Mouse (Mus musculus) MN1 (cell line): ENCODE measurements at regions not wholly inside any gene's neighbourhood (a gene's known extent, or its start where the extent isn't known, plus 50 kb on each side); places are given as distances from the start of the nearest gene placed in this dataset.

ENCODE experiments used
- DNase-seq: peaks from one replicate; pipeline ENCODE4 v3.0.0-alpha.2; 2016; ENCODE audit warnings: low spot score

DNA sequence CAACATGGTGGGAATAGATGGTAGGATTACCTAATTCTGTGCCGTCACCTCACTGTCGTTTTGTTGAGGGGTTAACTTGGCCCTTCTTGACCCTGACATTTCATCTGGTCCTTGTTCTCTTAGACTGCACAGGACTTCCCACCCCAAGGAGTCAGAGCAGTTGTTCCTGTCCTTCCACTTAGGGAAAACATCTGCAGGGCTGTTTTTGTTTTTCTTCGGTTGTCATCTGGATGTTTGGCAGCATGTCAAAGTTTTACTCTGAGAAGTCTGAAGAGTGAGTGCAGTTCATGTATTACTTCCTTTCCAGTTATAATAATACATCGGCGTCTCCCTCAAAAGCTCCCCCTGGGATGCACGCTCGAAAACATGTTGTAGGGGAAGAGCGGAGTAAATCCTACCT, 376.8 kb downstream of the Rnd3 start:
- DNase-seq = no peak

DNA sequence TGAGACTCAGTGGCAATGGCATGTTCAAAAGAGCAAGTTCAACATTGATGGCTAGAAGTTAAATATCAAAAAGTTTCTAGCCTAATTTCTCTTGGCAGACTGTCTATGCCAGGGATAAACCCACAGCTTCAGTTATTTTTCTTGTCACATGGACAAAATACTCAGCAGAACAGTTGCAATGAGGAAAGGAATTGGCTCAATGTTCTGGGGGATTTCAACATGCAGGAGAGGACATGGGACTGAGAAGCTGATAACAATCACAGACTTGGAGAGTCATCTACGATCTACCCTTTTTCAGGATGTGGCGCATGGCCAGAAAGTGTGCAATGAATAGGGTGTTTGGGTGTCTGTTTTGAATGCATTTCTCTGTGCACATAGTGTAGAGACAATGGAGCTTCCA, 389.9 kb downstream of the Rnd3 start:
- no peak for DNase-seq

DNA sequence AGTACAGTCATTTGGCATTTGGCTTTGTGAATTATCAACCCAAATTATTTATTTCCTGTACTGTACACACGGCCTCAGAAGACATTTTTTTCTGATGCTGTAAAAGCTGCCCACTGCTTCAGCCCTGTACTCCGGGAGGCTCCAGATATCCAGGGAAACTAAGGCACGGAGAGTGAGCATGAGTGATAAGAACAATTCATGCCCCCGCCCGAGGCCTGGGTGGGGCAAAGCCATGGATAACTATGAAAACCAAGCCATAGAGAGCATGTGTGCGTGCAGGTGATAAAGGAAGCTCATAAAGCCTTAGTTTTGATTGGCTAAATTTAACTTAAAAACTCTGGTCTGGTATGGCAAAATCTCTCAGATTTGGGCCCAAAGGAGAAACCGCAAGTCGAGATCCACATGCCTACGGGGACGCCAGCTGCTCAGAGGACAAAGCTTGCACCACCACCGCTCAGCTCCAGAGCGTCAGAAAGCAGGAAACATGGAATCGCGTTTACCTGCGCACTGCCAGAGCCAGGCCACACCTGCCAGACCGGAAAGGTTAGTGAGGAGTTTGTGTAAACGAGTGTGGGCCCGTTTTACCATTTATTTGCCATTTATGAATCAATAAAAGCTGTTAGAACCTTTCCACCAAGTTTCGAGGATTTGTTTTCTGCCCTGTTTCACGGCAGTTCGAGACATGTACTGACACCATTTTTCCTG, 390.9 kb downstream of the Rnd3 start:
- no peak for DNase-seq

DNA sequence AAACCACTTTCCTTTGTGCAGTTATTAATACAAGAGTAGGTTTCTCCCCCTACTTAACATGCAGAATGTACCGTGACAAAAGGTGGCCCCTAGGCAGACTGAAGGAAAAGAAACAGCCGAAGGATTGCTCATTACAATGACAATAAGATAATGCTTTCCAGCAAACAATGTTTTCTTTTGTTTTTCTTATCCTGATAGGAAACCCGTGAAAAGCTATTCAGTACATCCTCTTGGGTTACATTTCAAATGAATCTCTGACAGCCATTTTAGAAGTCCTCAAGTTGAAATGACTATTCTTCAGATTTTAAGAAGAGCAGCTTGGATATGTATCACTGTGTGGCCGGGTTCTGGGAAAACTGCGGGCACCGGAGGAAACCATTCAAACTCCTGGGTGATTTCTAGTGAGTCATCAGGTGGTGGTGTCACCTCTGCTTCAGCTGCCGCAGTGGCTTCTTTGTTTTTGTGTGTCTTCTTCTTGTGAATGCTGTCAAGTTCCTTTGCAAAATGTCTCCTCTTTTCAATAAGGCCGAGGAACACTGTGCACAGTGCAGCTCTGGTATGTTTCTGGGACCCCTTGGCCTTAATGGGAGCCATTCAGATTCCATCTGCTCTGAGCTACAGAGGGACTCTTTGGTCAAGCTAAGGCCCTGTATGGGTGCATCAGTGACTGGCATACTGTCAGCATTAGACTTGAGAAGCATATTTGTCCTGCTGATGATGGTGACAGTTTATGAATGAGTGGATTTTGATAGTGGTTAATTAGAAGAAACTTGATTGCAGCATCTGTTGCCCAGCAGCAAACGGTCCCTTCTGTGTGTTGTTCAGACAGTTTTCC, 393.1 kb downstream of the Rnd3 start:
- no peak for DNase-seq

DNA sequence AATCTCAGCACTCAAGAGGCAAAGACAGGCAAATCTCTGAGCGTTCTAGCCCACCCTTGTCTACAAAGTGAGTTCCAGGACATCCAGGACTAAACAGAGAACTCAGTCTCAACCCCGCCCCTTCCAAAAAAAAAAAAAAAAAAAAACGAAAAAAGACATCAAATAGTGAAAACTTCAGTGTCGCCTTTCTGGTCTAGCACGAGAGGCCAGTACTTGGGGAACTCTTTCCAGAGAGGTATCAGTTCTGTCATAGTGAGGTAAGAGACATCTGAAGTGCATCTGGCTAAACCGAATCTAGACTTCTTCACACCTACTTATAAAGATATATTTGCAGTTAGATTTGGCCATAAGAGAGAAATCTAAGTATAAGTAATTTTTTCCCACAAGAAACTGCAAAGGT, 393.8 kb downstream of the Rnd3 start:
- no peak for DNase-seq

DNA sequence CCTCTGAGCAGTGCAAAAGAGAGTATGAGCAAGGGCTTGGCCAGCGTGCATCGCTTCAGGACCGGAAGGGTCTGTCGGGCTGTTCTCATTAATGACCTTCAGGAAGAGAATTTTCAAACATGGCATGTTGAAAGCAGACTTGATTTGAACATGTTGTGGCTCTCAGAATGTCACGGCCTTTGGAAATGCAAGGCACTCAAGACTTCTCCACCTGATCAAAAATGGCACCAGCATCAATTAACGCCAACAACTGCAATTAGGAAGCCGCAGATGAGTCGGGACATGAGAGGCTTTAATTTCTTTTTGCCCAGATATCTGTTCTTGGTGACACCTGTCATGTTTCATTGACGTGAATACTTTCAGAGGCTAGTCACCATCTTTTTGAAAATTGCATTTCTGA, 396.5 kb downstream of the Rnd3 start:
- DNase-seq = no peak

DNA sequence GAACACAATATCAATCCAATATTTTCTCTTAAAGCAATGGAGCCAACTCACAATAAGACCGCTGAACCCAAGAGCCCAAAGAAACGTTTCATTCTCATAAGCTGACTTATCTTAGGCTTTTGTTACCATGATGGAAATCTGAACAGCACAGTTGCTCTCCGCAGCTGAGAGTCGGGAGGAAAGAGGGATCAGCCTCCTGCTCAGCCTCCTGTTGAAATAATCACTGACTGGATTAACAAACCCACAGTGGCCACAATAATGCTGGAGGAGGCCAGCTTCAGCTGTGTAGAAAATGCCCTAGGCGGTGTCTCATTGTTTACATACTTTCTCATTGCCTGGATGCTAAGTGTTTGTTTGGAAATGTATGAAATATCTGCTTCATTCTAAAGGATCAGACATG, 398.1 kb downstream of the Rnd3 start:
- DNase-seq = no peak

DNA sequence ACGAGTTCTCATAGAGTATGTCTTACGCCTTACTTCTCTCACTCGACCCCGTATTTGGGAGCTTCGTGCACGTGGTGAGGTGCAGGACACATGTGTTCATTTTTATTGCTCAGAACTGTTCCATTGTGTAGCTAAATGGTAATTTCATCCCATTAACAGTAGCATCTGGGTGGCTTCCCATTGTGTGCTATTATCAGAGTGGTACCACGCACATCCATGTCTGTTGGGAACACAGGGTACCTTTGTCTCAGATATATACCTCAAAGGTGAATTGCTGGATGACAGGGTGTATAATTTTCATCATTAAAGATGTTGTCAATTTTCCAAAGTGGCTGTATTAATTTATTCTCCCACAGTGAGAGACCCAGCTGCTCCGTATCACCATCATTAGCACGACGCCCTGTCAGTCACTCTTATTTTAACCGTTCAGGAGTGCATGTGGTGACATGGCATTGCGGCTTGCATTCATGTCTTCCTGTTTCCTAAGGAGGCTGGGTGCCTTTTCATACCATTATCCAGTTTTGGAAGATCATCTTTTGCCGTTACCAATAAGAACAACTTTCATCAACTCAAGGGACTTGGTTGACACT, 404.2 kb downstream of the Rnd3 start:
- no peak for DNase-seq

DNA sequence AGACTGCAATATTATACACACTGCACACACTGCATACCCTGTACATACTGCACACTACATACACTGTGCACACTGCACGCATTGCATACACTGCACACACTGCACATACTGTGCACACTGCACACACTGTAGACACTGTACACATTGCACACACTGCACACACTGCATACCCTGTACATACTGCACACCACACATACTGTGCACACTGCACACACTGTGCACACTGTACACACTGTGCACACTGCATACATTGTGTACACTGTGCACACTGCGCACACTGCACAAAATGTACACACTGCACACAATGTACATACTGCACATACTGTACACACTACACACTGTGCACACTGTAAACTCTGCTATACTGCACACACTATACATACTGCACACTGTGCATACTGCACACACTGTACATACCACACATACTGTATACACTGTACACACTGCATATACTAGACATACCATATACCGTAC, 405.1 kb downstream of the Rnd3 start:
- no peak for DNase-seq

DNA sequence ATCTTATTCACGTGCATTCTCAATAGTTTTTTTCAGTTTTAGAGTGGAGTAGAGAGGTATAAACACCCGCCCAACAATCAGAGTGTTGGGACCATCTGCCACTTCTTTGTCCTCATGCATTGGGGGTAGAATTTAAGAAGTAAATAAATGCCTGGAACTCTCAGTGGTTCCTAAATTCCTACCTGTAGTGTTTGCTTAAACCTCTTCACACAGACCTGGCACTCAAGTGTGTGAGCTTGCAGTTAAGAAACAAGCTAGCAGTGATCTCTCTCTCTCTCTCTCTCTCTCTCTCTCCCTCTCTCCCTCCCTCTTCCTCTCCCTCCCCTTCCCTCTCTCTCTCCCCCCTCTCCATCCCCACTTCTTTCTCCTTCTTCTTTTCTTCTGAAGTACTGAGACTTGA, 406.5 kb downstream of the Rnd3 start:
- DNase-seq = no peak

DNA sequence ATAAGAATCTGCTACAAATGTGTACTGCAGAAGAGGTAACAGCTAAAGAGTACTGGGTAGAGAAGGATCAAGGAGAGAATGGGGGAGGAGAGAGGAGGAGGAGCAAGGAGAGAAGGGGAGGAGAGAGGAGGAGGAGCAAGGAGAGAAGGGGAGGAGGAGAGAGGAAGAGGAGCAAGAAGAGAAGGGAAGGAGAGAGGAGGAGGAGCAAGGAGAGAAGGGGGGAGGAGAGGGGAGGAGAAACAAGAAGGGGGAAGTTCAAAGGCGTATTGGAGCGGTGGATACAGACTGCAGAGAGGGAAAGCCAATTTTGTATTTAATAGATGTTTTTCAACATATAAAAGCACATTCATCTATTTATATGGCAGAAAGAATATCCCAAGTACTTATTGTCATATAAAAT, 407.6 kb downstream of the Rnd3 start:
- DNase-seq = no peak

DNA sequence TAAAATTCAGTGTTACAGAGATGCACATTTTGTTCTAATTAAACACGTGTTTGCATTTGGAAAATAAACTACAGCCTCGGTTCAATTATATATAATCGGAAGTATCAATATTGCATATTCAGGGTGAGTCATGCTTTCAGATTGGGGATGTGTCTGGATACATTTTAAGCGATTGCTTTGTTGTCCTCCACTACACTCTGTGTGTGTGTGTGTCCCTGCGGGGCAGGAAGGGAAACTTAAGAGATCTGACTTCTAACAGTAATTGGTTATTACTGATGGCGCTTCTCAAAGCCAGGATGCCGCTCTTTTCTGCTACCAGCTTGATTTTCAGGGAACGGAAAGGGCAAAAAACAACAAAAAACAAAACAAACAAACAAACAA, 409.3 kb downstream of the Rnd3 start:
- DNase-seq = no peak

DNA sequence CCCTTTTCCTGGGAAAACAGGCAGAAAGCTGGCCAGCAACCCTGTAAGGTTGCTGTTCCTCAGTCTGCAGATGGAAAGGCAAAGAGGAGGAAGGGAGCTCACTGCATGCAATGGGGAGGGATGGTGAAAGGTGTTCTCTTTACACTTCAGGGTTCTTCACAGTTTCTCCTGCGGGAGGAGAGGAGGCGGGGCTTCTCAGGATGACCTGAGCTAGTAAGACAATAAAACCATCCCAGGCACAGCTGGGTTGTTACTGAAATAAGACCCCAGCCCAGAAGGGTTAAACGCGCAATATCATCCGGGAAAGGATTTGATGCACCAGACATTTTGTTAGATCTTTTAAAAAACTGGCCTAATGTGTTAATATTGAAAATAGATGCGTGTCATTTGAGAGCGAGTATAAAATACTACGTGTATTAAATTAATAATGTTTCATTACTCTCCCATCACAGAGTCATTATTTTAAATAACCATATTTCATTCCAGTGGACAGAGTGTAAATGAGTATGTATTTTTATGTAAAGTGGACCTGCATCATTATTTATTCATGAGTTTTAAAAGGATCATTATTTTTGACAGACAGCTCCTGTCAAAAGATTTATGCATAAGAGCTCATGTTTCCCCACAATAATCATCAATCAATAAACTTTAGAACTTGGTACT, 409.8 kb downstream of the Rnd3 start:
- DNase-seq = no peak

DNA sequence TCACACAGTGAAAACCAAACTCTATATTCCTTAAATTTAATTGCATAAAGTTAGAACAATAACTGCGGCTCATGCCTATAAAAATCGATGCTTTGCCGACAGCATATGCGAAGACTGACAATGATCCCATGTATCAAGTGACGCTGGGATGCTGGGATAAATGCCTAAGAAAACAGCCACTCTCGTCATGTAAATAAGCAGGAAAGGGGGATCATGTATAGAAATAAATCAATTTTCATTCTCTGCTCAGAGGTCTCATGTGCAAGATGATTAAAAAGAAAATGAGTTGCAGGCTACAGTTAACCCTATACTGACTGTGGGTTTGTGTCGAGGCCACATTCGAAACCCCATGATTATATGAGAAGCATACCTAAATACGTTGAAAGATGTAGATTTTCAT, 411.2 kb downstream of the Rnd3 start:
- DNase-seq = no peak

DNA sequence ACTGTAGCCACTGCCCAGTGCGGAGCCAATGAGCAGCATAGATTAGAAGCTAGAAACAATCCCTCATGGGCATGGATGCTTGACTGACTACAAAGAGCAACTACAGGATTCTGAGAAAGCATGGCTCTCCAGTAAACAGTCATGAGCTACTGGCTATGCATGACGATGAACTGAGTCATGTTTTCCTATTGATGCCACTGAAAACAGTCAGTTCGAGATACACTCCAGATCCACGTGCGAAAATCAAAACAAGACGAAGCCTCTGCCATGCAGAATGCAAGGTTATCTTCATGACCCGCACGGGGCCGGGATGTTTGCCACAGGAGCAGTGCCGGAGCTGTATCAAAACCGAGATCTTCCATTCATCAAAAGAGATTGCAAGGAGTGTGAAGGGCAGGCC, 413.9 kb downstream of the Rnd3 start:
- DNase-seq = no peak

DNA sequence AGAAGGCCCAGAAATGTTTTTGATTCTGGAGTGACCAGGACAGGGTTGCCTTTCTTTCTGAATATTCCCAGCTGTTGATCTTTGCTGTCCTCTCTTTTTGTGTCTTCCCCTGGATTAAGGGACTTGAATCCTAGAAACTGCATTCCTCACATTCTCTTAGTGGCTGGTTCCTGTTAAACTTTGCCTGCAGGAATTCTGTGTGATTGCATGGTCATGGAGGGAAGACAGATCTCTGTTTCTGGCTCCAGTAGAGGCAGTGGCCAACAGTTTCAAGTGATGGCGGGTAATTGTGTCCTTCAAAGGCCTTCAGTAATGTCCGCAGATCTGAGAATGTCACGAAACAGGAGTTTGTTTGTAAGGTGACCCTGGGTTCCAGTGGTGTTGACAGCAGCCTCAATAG, 410.1 kb upstream of the Mmadhc start:
- DNase-seq = no peak

DNA sequence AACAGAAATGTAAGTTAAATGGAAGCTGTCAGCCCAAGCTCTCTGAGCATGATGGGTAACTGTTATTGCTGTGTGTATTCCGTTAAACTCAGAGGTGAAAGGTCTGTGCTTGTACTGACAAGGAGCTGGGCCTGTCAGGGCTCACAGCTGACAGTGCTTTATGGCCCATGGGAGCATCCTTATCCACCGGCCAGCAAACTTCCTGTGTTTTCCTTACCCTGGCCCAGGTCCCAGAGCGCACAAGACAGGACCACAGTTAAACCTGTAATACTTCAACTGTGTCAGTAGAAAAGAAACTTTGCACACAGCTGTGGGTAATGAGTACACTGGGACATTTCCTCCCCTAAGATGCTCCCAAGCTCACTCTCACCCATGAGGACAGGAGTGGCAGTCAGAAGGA, 407.7 kb upstream of the Mmadhc start:
- DNase-seq = no peak

DNA sequence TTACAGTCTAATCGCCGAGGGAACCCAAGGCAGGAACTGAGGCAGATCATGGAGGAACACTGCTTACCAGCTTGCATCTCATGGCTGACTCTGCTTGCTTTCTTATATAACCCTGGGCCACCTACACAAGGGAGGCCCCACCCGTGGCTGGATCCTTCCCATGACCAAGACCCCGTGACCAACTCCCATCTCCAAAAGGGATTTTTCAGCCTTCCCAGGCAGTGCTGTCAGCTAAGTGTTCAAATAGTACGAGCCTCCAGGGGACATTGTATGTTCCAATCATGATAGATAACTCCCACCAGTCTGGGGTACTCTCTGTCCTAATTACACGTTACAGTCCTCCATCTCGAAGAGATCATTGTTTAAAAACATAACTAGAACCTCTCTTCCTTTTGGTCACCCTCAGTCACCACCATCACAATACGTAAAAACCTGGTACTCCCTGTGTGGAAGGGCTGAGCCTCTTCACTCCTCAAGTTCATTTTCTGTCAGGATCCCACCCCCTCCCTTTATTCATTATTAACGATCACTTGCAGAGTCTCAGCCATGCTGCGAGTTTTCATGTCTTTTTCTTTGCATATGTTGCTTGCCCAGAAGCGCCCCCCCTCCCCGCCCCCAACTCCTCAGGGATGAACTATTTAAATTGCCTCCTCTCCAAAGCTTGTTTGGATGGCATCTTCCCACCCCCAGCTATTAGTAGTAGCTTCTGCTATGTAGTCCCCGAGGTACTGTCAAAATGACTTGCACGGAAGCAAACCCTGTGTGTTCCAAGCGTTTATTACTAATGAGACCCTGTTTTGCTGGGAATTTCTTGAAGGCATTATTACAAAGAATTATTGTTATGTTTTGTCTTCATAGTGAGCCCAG, 406.2 kb upstream of the Mmadhc start:
- no peak for DNase-seq

DNA sequence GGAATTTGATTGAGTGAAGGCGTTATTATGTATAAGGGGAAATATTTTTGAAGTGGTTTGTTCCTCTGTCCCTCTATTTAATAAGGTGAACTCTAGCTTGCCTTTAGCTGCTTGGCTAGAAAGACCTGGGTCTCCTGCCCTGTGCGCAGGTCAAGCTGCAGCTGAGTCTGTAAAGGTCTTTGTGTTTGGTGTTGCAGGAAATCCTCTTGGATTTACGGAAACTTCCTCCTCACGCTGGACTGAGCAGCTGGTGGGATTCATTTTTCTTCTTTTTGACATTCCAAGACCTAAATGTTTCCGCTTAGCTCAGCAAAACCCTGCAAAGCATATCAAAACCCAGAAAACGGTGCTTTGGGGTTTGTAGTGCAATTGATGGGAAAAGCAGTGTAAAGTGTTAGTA, 402.2 kb upstream of the Mmadhc start:
- DNase-seq = no peak

DNA sequence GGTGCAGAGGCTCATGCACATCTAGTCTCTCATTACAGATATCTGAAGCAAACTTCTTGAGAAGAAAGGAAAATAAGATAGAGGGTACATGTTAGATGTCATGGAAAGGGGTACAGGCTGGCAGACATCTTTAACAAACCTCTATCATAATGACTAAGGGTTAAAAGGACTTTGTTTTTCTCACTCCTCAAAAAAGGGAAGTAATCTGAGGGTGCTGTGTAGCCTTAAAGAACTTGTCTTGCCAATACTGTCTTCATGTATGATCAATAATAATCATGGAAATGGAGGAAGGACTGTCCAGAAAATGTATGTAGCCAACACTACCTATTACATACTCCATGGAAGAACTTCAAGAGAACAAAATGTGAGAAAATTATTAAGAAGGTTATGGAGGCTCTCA, 400.0 kb upstream of the Mmadhc start:
- DNase-seq = no peak

DNA sequence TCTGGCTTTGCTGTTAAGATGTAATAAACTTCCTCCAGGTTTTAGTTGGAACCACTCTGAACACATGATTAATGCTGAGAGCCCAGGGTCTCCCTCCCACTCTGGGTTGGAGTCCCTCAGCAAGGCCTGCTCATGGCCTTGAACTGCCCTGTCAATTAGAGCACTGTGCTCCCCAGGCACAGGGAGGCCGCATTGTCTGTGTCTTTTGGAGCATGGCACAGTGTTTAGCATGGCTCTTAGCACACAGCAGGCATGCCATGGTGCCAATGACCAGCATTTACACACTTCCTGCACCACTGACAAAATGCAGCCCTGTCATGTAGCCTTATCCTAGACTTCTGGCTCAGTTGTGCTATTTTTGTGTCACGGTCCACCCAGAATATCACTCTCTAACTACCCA, 398.2 kb upstream of the Mmadhc start:
- DNase-seq = no peak
